Mouse (Mus musculus): ENCODE data around the gene Stx7.

- TF ChIP-seq POLR2A (IDR thresholded peaks at IDR 0.05; ENCODE audit: borderline replicate concordance, extremely low read depth, low read depth, low read length), result no peak
- TF ChIP-seq CTCF (IDR thresholded peaks at IDR 0.05; ENCODE audit: insufficient read depth, low read length), result no peak
These were observed 16.0 kb upstream of the Stx7 start for GRCm38 (mm10) chr10:24133132-24133531.
